Mouse (Mus musculus) gastrocnemius, postnatal 4 days (tissue): ENCODE results near the gene Gm17018. TPM values are rescaled to one million over a fixed set of nuclear protein-coding genes. Genes with fewer than 3 reads are reported as not detected.

Experiments
- DNase-seq, 2 experiments: peaks; one replicate each; pipeline ENCODE4 v3.0.0; 2021 to 2022; ENCODE audit warnings: low spot score in 2 of 2, mixed read lengths in 2 of 2
- long read RNA-seq, 2 experiments: library from polyadenylated mRNA; stranded (forward); transcript quantifications; one replicate each; pipeline ENCODE4 v2.0.0; 2021
- total RNA-seq, 2 experiments: library from RNA; stranded (reverse); gene quantifications; 2 replicates each; pipeline ENCODE4 v1.2.3; 2021

The Gm17018 gene
- 10 to 100 TPM; 13.1 to 13.6 TPM for total RNA-seq
- long read RNA-seq, experiment 1, transcript Gm17018-201 (6 exons, 1,353 nt): major isoform, 21 of 26 reads
- long read RNA-seq, experiment 1, partial matches to known transcripts: 1 of 26 reads
- long read RNA-seq, experiment 1, other reads (novel, unspliced or antisense): 4 of 26 reads
- long read RNA-seq, experiment 2, transcript Gm17018-201 (6 exons, 1,353 nt): major isoform, 12 of 17 reads
- long read RNA-seq, experiment 2, partial matches to known transcripts: 1 of 17 reads
- long read RNA-seq, experiment 2, other reads (novel, unspliced or antisense): 4 of 17 reads

DNA sequence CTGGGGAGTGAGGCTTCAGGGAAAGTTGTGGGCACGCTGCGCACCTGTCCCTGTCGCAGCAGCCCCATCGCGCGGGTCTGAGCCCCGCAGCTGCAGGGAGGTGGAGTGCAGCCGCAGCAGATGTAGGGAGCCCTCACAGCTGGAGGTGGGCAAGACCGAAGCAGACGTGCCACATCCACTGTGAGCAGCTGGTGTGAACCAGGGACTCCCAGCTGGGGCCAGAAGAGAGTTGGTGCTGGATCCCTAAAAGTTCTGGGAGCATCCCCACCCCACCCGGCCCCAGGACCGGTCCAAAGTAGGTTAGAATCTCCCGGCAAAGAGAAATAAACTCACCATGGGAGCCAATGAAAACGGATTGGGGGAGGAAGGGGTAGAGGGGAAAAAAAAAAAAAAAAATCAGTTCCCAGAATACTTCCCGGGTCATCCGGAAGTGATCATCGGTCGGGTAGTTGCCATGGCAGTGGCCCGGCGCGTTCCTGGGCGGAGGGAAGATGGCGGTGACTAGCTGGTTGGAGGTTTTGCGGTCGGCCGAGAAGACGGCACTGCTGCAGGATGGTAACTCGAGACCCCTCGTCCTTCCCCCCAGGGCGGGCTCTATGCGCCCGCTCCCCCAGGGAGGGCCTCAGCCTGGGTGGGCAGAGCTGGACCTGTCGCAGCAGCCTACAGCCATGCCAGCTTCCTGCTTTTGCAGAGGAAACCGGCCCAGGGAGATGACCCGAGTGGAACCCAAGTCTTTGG is at the start of gene Gm17018, which contains the start of gene Poll:
TSS of gene Gm17018 (plus strand) at position 463 of the 738 bp plus-strand sequence.
TSS of gene Poll (minus strand) at position 379 of the 738 bp plus-strand sequence.
- DNase-seq: peak; percentile 64 to 88

DNA sequence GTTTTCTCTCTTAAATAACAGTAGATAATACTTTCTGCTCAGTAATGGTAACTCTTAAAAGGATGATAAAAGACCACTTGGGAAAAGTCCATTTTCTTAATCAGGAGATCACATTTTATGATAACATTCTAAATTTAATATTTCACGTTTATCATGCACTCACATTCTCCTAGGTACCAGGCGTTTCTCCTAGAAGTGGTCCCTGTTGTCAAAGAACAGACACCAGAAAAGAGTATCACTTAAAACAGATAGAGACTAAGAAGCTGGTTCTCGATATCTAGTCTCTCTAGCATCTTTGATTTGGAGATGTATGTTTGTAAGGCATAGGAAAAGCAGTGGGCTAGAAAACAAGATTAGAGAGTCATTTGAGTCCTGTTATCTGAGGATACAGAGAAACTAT is 49.7 kb upstream of the Gm17018 start:
- DNase-seq: no peak

DNA sequence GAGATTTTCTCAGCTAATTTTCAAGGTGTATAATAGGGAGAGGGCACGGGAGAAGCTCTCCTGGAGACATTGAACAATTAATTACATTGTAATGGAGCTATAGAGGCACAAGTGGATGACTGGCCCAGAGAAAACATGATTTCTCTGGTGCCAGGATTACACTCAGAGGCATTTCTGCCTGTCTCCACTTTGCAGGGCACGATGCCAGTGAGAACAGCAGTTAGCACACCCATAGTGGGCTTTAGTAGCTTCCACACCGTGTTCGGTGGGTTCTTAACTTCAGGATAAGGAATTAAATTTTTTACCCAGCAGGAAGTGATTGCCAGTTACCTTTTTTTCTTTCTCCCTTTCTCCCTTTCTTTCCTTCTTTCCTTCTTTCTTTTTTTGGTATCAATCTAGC is 49.0 kb upstream of the Gm17018 start:
- DNase-seq: no peak

DNA sequence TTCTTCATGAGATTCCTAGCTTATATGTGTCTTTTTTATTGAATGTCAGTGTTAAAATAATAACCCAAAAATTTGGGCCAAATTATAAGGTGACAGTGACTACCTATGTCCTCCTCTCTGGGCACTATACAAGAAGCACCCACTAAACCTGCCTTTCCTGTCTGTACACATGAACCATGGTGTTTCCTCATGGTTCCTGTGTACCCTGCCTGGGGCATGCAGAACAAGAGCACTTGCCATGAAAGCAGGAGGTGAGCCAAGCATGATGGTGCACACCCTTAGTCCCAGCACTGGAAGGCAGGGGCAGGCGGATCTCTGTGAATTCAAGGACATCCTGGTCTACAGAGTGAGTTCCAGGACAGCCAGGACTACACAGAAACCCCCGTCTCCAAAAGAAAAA is 45.1 kb upstream of the Gm17018 start:
- no peak for DNase-seq

DNA sequence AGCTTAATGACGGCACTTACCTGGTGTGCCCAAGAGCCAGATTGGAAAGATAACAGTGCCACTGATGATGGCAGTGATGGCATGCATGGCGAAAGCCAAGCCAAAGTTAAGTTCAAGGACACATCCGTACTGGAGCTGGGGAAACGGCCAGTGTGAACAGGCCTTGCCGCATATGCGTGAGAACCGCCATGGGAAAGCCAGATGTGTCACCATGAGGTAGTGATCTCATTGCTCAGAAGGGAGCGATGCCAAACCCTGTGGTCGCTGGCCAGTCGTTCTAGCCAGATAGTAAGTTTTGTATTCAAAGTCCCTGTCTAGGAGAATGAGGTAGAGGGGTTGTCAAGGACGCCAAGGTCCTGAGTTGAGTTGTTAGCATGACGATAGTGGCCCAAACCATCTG is 44.2 kb upstream of the Gm17018 start:
- DNase-seq: no peak

DNA sequence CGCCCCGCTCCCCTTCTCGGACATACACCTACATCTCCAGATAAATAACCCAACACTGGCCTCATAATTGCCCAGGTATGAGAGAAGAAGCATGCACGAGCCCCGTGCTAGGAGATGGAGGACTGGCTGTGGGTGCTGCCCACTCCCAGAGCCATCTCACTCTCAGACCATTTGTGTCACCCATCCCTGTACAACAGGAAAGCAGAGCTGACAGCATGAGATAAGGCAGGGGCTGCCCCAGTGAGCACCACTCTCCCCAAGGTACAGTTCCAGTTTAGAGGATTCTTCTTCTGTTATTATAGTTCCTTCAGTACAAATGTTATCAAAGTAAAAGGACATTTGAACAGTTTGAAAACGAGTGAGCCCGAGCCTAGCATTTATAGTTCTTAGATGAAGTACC is 33.0 kb upstream of the Gm17018 start:
- no peak for DNase-seq

DNA sequence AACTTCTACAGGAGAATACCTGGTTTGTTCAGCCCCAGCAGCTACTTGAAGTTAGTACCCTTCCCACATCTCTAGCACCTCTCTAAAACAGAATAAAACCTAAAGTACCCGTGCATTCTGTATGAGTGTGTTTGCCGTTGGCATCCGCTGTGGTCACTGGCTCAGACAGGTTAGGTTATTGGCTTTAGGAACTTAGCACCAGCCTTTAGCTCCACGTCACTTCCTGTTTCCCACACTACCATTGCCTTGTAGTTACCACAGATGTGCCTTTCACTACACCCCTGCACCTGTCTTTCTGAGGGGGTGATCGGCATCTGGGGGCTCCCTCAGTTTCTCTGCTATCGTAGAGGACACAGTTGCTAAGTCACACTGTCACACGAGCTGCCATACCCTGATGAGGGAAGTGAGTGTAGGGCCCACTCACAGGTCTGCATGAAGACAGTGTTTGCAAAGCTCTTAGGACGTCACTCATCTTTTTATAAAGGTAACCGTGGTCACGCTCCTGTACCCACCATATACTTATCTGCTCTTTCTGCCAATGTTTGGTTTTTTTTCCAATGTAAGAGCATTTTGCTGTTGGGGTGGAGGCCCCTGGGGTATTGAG is 32.4 kb upstream of the Gm17018 start:
- DNase-seq: no peak

DNA sequence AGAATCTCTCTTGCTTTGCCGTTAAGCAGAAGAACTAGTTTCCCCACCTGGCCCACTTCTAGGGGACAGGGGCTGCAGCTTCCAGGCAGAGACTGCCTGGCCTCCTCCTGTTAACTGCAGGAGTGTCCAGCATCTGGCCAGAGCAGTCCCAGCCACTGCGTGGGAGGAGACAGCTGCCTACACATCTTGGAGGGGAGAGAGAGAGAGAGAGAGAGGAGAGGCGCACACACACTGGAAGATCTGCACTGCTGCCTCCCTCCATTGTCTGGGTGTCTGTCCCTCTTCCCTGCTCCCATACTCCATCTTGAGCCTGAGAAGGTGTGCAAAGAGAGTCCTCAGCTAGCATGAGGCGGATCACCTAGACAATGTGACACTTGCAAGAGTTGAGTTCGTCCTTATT is 31.1 kb upstream of the Gm17018 start:
- DNase-seq: no peak

DNA sequence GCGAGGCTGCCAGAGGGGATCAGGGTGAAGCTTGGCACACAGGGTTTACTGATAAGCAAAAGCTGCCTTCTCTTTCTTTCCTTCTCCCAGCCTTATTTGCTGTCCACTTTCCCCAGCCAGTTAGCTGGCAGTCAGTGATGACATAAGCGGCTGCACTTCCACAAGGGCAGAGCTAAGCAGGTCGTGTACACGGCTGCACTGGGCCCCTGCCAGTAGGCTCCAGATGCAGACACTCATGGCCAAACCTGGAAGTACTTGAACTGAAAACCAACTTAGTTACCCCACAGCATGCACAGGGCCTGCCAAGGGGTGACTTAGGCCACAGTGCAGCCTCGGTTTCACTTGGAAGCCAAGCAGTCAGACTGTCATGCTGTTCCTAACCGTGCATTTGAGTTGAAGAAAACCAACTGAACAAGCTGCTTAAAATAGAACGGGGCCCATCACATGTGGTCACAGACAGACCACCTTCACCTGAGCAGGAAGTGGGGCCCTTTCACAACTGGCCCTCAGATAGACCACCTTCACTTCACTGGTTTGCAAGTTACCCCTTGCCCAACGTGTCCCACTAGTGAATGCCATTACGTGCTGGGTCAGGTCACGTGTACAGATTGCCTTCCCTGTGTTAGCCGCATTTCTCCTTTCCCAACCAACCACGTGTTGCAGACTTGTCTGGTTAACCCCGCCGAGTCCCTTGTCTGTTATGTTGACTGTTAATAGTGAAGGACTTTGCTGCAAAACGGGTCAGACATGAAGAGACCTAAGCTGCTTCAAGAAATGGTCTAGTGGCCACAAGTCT is 30.0 kb upstream of the Gm17018 start:
- no peak for DNase-seq

DNA sequence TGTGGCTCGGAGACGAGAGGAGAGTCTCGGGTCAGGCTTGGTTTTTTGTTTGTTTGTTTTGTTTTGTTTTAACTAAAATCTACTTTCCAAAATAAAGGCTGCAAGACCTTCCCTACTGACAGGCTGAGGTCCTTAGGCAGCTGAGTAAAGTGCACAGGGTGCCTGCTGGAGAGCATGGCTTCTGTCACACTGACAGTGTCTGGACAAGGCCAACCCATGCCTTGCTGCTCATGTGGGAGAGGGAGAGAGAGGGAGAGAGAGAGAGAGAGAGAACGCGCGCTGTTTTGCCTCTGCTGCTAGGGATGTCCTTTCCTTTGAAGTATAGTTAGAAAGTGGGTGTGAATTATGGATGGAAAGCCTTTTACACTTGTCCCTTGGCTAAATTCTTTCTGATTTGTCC is 28.9 kb upstream of the Gm17018 start:
- no peak for DNase-seq

DNA sequence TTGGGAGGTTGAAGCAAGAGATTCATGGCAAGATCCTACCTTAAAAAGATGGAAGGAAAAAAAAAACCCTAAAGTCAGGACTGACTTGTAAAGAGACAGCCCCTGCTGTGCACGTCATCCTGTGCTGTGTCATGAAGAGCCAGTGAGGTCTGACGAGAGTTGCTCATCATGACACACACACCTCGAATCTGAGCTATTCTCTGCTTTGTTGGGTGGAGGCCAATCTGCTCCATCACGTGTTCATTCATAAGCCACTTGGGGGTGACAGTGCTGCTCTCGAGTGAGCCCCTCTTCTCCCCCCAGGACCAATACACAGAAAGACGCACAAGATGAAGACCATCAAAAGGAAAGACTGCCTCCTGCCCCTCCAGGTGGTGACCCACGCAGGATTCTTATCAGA is 26.8 kb upstream of the Gm17018 start:
- DNase-seq: no peak

DNA sequence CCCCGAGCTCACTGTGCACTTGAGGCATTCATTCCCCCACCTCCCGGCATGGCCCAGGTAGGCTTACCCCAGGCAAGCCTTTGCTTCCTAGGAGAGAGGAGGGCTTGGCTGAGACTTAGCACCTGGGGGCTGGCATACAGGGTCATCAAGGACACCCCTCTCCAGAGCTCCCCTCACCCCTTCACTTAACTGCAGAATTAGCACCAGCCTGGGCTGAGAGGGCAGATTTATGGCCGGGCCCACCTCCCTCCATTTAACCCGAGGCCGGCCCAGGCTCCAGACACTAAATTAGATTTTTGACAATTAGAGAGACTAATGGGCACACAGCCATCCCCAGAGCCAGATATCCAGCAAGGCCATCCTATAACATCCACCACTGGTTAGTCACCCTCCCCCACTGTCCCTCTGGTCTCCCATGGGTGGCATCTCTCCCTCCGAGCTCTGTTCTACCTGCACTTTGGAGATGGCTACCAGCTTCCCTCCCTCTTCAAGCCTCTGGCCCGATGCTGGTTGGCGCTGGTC is 25.1 kb upstream of the Gm17018 start:
- DNase-seq: no peak

DNA sequence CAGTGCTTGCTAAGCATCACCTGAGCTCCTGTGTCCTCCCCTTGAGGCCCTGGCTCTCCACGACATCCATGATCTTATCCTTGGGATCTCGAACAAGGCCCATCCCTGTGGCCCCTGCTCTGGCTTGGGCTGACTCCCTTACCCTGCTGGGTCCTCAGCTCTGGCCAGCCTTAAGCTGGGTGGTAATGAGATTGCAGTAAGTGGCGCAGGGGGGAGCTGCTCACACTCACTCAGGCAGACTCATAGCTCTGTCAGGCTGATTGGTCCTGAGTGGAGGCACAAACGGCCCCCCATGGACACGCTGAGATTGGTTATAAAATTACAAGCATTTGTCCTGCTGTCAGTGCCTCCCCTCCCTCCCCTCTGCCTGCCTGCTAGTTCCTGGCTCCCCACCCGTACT is 24.5 kb upstream of the Gm17018 start:
- no peak for DNase-seq

DNA sequence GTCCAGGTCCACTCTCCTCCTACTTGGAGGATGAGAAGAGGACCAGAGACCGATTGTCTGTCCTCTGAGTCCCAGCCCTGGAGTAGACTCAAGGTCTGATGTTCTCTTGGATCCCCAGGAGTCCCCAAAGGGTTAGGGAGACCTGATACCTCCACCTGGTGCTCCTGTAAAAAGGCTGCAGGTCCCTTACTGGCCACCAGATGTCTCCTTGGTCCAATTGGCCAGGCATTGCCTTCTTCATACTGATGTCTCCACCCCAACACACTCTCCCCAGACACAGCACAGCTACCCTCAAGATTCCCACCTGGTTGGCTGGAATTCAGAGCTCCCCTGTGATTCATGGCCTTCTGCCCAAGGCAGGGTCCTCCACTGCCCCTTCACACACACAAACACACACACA is 22.9 kb upstream of the Gm17018 start:
- no peak for DNase-seq

DNA sequence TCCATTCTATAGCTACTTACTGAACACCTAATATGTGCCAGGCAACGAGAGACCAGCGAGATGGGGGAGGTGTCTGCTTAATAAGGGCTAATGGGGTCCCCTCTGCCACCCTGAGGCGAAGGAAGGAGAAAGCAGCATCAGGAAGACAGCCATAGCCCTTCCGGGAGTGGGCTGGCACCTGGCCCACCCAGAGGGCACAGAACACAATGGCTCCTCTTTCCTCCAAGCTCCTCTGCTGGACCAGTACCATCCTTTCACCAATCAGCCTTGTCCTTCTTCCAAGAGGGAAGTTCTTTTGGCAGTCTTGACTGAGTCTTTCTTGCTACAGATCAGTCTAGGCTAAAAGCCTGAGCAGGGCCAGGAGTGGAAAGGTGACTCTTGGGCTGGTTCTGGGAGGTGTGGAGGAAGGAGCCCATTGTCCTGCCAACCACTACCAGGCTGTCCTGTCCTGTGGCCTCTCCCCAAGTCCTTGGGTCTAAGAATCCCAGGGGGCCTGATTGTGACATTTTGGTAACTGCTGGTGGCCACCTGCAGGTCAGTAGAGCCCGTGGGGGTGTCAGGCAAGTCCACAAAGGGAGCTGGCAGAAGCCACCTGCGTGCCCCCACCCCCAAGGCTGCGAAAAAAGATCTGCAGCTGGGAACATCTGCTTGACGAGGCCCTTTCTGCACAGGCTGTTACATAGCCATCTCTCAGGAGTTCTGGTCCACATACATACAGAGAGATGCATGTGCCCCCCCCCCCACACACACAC is 19.6 kb upstream of the Gm17018 start:
- no peak for DNase-seq

DNA sequence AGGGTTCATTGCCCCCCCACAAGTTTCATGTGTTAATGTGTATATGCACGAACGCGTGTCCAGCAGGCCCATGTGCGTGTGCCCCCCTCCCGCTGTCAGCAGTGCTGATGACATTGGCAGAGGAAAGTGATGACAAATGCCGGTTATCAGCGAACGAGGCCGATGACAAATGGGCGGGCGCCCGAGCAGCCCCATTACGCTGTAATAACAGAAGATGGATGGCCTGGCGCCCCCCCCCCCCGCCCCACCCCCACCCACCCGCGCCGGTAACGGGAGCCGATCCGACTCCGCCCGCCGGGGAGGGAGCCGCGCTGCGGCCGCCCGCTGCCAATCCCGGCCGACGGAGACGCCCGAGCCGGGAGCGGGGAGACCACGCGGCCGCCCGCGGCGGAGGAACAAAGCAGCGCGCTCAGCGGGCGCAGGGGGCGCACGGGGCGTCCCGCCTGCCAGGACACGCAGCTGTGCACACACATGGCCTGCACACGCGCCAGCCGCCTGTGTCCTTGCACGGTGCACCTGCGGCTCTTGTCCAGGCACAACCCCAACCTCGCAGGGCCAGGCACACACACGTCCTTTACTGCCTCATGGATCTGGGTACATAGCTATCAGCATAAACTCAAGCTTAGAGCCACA is 18.9 kb upstream of the Gm17018 start:
- peak in 1 of 2 experiments; percentile 45 for DNase-seq

DNA sequence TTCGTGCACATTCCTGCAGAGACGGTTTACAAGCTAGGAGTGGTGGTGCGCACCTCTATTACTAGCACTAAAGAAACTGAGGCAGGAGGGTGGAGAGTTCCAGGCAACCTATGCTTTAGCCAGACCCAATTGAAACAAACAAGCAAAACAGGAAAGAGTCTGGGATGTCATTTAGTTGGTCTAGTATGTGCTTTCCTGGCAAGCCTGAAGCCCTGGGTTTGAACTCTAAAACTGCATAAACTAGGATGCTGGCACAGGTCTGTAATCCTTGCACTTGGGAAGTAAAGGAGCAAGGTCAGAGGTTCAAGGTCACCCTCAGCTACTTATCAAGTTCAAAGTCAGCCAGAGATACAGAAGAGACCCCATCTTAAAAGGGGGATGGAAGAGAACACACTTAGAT is 18.4 kb upstream of the Gm17018 start:
- no peak for DNase-seq

DNA sequence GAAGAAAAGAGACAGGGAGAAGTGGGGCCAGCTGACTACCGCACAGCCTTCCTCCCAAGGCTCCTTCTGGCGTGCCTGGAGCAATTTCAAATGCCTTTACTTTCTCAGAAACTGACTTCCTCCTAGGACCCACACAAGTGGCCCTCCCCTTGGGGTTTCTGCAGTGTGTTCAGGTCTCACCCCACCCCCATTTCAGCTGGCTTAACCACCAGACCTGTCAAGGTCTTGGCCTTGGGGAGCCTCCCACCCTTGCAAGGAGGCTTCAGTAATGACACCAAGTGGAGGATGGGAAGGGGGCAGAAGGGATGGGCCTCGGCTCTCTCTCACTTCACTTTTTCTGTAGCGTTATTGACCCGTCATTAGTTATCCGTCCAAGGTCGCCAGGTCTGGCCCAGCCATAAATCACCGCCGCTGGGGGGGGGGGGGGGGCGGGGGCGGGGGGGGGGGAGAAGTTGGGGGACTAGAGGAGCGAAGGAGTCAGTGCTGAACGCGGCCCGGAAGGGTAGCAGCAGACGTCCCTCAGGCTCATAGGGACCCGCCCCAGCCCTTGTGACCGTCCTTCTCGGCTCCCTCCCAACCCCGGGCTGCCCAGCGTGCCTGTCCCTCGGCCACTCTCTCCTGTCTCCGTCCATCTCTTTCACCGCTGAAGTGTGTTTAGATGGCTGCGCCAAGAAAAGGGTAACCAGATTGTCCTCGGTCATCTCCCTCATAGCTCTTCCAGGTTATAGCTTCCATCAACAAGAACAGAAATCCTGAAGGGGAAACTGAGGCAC is 16.1 kb upstream of the Gm17018 start:
- DNase-seq: no peak

DNA sequence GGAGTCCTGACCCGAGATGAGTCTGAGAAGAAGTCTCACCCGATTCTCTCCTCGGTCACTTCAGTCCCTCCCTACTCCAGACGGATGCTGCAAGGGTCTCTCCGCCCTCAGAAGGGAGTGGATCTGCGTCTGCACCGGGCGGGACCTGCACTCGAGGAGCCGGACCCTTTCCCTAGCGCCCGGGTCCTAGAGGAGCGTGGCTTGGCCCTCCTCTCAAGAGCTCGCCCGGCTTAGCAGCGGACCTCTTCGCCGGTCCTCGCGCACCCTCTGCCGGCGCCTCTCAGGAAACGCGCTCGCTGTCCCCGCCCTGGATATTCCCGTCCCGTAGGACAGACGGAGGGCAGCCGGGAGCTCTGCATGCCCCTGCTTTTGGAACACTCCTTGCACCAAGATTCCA is 15.5 kb upstream of the Gm17018 start:
- peak; percentile 82 to 83 for DNase-seq
